In genomic region chr4:102811007-102811805, GRCm38 (mm10) we compare ENCODE assay signal across 24 mouse cellular contexts.
DNase-seq lines count a peak whose midpoint lies in the region; ATAC-seq and TF ChIP-seq lines count a peak whose summit lies in the region.
"Had no signal": no experiment of that assay in that cellular context is flagged by ENCODE, and none has a peak within 500 bp of the region (broad histone marks: within the 10 kb centered on the region; RNA-seq: fewer than 3 reads in every experiment).

No protein-coding gene starts in this region.

- H3K27ac ChIP-seq in kidney, embryonic 16.5 days (ENCODE audit: low read length), result no peak overlapping the region
- H3K27ac ChIP-seq in embryonic facial prominence, embryonic 11.5 days (replicated peaks; ENCODE audit: low read depth, low read length), result no peak overlapping the region
- peak overlapping the region; percentile 51 for H3K27ac ChIP-seq in liver, embryonic 15.5 days (replicated peaks)
- no peak overlapping the region for H3K27ac ChIP-seq in forebrain, embryonic 12.5 days
- no peak overlapping the region for H3K27ac ChIP-seq in thymus, adult 2 months (ENCODE audit: control insufficient read depth, insufficient read depth, low read length)
- H3K27ac ChIP-seq: embryonic facial prominence, embryonic 15.5 days; heart, embryonic 13.5 days; hindbrain, embryonic 15.5 days; limb, embryonic 13.5 days; midbrain, embryonic 15.5 days; neural tube, embryonic 15.5 days had no signal

- no peaks in the 10 kb centered on the region for H3K36me3 ChIP-seq in kidney, embryonic 16.5 days (ENCODE audit: insufficient read depth, low read length)
- no peaks in the 10 kb centered on the region for H3K36me3 ChIP-seq in embryonic facial prominence, embryonic 11.5 days (replicated peaks; ENCODE audit: control insufficient read depth, insufficient read depth, low read depth, low read length)
- no peaks in the 10 kb centered on the region for H3K36me3 ChIP-seq in liver, embryonic 15.5 days (replicated peaks)
- H3K36me3 ChIP-seq in forebrain, embryonic 12.5 days (replicated peaks), result no peaks in the 10 kb centered on the region
- H3K36me3 ChIP-seq in thymus, adult 2 months (ENCODE audit: control insufficient read depth, insufficient read depth, low read length), result no peaks in the 10 kb centered on the region
- H3K36me3 ChIP-seq: embryonic facial prominence, embryonic 15.5 days; G1E; heart, embryonic 13.5 days; hindbrain, embryonic 15.5 days; limb, embryonic 13.5 days; midbrain, embryonic 15.5 days; neural tube, embryonic 15.5 days had no signal

- DNase-seq in adrenal gland, postnatal 36 days, result peak; percentile 10 to 17
- DNase-seq in adrenal gland, adult 8-10 months, result no peak
- no peak for DNase-seq in kidney, postnatal 10 days
- peak; percentile 60 for DNase-seq in embryonic facial prominence, embryonic 11.5 days (ENCODE audit: low spot score)
- DNase-seq in thymus, adult 2 months, result no peak
- DNase-seq: cerebellum, adult 18-20 months; gastrocnemius, postnatal 10 days; heart, adult 18-20 months; heart, postnatal 36 days; kidney, adult 18-20 months; right cerebral cortex, postnatal 25 days had no signal

- no peaks in the 10 kb centered on the region for H3K27me3 ChIP-seq in kidney, embryonic 16.5 days (ENCODE audit: insufficient read depth, low read length)
- no peaks in the 10 kb centered on the region for H3K27me3 ChIP-seq in embryonic facial prominence, embryonic 11.5 days (ENCODE audit: control insufficient read depth, insufficient read depth, low read length)
- H3K27me3 ChIP-seq in liver, embryonic 15.5 days, result no peaks in the 10 kb centered on the region
- H3K27me3 ChIP-seq in forebrain, embryonic 12.5 days, result no peaks in the 10 kb centered on the region
- H3K27me3 ChIP-seq in thymus, adult 2 months (ENCODE audit: control insufficient read depth, insufficient read depth, low read length), result no peaks in the 10 kb centered on the region
- H3K27me3 ChIP-seq: embryonic facial prominence, embryonic 15.5 days; heart, embryonic 13.5 days; hindbrain, embryonic 15.5 days; limb, embryonic 13.5 days; megakaryocyte, embryonic 14.5 days; midbrain, embryonic 15.5 days; neural tube, embryonic 15.5 days had no signal

- 48% methylated on average over 9 of the region's 9 CpGs for WGBS in kidney, embryonic 16.5 days
- 40% methylated on average over 9 of the region's 9 CpGs for WGBS in embryonic facial prominence, embryonic 11.5 days
- 48% methylated on average over 9 of the region's 9 CpGs for WGBS in liver, embryonic 15.5 days (ENCODE audit: insufficient replicate concordance)
- 60% methylated on average over 9 of the region's 9 CpGs for WGBS in forebrain, embryonic 12.5 days
- WGBS in thymus, adult 2 months, result 83% methylated on average over 9 of the region's 9 CpGs

- ATAC-seq in kidney, embryonic 16.5 days (ENCODE audit: low FRiP score, low TSS enrichment), result peak; percentile 49; the same call in 1 of the 2 replicates
- no peak for ATAC-seq in embryonic facial prominence, embryonic 11.5 days (replicated peaks; ENCODE audit: insufficient number of reproducible peaks, low FRiP score, low TSS enrichment, low read depth)
- peak; percentile 58; the same call in 1 of the 2 replicates for ATAC-seq in liver, embryonic 15.5 days (ENCODE audit: insufficient read depth)
- ATAC-seq in forebrain, embryonic 12.5 days (ENCODE audit: low FRiP score), result no peak
- ATAC-seq: activated CD4-positive, CD25-positive, alpha-beta regulatory T cell, adult 4 months; midbrain, embryonic 15.5 days had no signal

- no peak for TF ChIP-seq CTCF in thymus, adult 2 months (IDR thresholded peaks at IDR 0.05; ENCODE audit: borderline replicate concordance, control insufficient read depth, extremely low read depth, insufficient read depth, low read length, poor library complexity)

- H3K4me1 ChIP-seq in kidney, embryonic 16.5 days (ENCODE audit: insufficient read depth, low read length), result peaks cover 5% of the 10 kb centered on the region; the same call in 1 of the 2 replicates
- no peaks in the 10 kb centered on the region for H3K4me1 ChIP-seq in embryonic facial prominence, embryonic 11.5 days (ENCODE audit: control insufficient read depth, insufficient read depth, low read length)
- H3K4me1 ChIP-seq in liver, embryonic 15.5 days (replicated peaks), result no peaks in the 10 kb centered on the region
- no peaks in the 10 kb centered on the region for H3K4me1 ChIP-seq in forebrain, embryonic 12.5 days
- H3K4me1 ChIP-seq in thymus, adult 2 months (replicated peaks; ENCODE audit: control insufficient read depth, insufficient read depth, low read length), result no peaks in the 10 kb centered on the region
- H3K4me1 ChIP-seq: embryonic facial prominence, embryonic 15.5 days; hindbrain, embryonic 15.5 days; megakaryocyte, embryonic 14.5 days; midbrain, embryonic 15.5 days had no signal

- H3K4me2 ChIP-seq in kidney, embryonic 16.5 days (replicated peaks; ENCODE audit: low read depth, low read length), result no peak overlapping the region
- no peak overlapping the region for H3K4me2 ChIP-seq in embryonic facial prominence, embryonic 11.5 days (ENCODE audit: low read depth, low read length)
- no peak overlapping the region for H3K4me2 ChIP-seq in liver, embryonic 15.5 days
- no peak overlapping the region for H3K4me2 ChIP-seq in forebrain, embryonic 12.5 days
- H3K4me2 ChIP-seq: embryonic facial prominence, embryonic 15.5 days; heart, embryonic 13.5 days; hindbrain, embryonic 15.5 days; limb, embryonic 13.5 days; midbrain, embryonic 15.5 days; neural tube, embryonic 15.5 days had no signal

- H3K9ac ChIP-seq in kidney, embryonic 16.5 days (replicated peaks; ENCODE audit: low read length), result no peak overlapping the region
- H3K9ac ChIP-seq in embryonic facial prominence, embryonic 11.5 days (replicated peaks; ENCODE audit: low read length), result no peak overlapping the region
- H3K9ac ChIP-seq in liver, embryonic 15.5 days, result no peak overlapping the region
- H3K9ac ChIP-seq in forebrain, embryonic 12.5 days, result no peak overlapping the region
- H3K9ac ChIP-seq: embryonic facial prominence, embryonic 15.5 days; heart, embryonic 13.5 days; hindbrain, embryonic 15.5 days; limb, embryonic 13.5 days; midbrain, embryonic 15.5 days; neural tube, embryonic 15.5 days had no signal

- TF ChIP-seq POLR2A in thymus, adult 2 months (IDR thresholded peaks at IDR 0.05; ENCODE audit: control insufficient read depth, extremely low read depth, insufficient read depth, low read length, poor library complexity), result no peak

- no peaks in the 10 kb centered on the region for H3K9me3 ChIP-seq in kidney, embryonic 16.5 days (ENCODE audit: low read length)
- H3K9me3 ChIP-seq in embryonic facial prominence, embryonic 11.5 days (replicated peaks; ENCODE audit: control insufficient read depth, low read length), result no peaks in the 10 kb centered on the region
- H3K9me3 ChIP-seq in liver, embryonic 15.5 days (replicated peaks), result no peaks in the 10 kb centered on the region
- no peaks in the 10 kb centered on the region for H3K9me3 ChIP-seq in forebrain, embryonic 12.5 days
- H3K9me3 ChIP-seq: embryonic facial prominence, embryonic 15.5 days; heart, embryonic 13.5 days; hindbrain, embryonic 15.5 days; limb, embryonic 13.5 days; megakaryocyte, embryonic 14.5 days; midbrain, embryonic 15.5 days; neural tube, embryonic 15.5 days had no signal

- H3K4me3 ChIP-seq in kidney, embryonic 16.5 days (ENCODE audit: low read length), result no peak overlapping the region
- H3K4me3 ChIP-seq in embryonic facial prominence, embryonic 11.5 days (ENCODE audit: low read depth, low read length), result no peak overlapping the region
- no peak overlapping the region for H3K4me3 ChIP-seq in liver, embryonic 15.5 days (replicated peaks)
- no peak overlapping the region for H3K4me3 ChIP-seq in forebrain, embryonic 12.5 days (replicated peaks)
- no peak overlapping the region for H3K4me3 ChIP-seq in thymus, adult 2 months (ENCODE audit: control insufficient read depth, insufficient read depth, low read length)
- H3K4me3 ChIP-seq: embryonic facial prominence, embryonic 15.5 days; heart, embryonic 13.5 days; hindbrain, embryonic 15.5 days; limb, embryonic 13.5 days; megakaryocyte, embryonic 14.5 days; midbrain, embryonic 15.5 days; myocyte; neural tube, embryonic 15.5 days had no signal

Comparison
In these comparisons a context has a peak if more than half of its experiments do, and no peak if none do; other contexts are left out.
1. DNase-seq: peak in adrenal gland, postnatal 36 days (2 of 2) and embryonic facial prominence, embryonic 11.5 days (single experiment); none in adrenal gland, adult 8-10 months (single experiment), kidney, postnatal 10 days (single experiment) and thymus, adult 2 months (single experiment).
2. ATAC-seq: peak in kidney, embryonic 16.5 days (single experiment) and liver, embryonic 15.5 days (single experiment); none in embryonic facial prominence, embryonic 11.5 days (single experiment) and forebrain, embryonic 12.5 days (single experiment).